Mouse (Mus musculus) monocyte, adult 2 months (primary cell): Measurements from ENCODE around the gene Smad3.
A peak's percentile ranks its signal among the peaks of the same experiment; 100 is the strongest.

Experiments used
- DNase-seq, 2 experiments: peaks; one replicate each; pipeline ENCODE4 v3.0.0; 2022; ENCODE audit warnings: low spot score in 2 of 2, low read depth in 1 of 2

The Smad3 gene

DNA sequence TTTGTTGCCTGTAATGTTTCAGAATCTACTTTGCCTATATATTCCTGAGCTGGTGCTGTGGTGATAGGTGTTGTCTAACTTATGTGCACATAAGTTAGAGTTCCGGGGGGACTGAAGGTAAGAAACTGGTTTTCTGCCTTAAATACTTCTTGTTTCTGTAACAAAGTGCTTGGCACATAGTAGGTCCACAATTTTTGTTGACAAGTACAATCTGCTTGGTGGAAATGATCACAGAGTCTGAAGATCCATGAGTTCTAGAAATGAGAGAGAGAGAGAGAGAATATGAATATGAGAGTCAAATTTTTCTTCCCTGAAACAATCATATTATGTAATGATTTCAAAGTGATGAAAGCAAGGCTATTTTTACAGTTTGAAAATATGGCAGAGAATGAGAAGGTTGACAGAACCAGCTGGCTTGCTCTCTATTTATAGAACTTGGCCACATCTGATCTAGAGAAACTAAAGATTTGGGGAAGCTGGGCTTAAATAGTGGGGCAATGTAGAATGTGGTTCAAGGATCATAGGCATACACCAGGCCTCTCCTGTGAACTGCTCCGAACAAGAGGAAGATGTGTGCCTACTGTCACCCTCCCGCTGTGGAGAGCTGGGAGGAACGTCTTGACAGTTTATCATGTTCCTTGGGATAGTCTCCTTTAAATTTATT is 115.7 kb downstream of the Smad3 start:
- DNase-seq: peak; percentile 14 to 17

DNA sequence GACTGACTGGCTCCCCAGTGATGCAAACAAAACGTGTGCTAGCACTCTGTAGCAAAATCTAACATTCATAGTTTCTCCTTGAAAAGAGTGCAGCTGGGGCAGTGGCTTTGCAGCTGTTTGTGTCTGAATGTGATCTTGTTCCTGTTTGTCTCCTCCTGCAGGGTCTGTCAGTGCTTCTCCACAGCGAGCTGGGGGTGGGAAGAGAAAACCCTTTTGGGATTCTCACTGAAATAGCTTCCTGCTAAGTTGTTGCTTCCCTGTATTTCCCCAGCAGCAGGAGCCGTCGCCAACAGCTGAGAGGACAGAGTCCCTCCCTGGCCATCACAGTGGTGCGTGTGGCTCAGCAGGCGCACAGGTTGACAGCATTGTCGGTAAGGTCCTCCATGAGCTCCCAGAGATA is 121.7 kb downstream of the Smad3 start:
- no peak for DNase-seq

DNA sequence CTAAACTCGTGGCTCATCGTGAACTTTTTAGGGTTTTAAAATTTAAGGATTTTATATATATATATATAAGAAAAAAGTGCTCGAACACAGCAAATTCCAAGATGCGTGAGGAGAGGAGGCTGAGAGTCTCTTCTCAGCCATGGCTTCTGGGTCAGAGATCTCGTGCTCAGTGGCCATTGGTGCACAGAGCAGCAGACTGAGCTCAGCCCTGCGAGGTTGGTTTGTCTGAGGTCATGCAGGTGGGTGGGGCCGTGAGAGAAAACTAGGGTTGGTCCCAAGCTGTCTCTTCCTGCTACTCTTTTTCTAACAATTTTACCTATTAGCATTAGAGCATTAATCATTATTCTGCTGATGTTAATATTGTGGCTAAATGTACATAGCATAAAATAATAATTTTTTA is 124.5 kb downstream of the Smad3 start:
- DNase-seq: no peak

DNA sequence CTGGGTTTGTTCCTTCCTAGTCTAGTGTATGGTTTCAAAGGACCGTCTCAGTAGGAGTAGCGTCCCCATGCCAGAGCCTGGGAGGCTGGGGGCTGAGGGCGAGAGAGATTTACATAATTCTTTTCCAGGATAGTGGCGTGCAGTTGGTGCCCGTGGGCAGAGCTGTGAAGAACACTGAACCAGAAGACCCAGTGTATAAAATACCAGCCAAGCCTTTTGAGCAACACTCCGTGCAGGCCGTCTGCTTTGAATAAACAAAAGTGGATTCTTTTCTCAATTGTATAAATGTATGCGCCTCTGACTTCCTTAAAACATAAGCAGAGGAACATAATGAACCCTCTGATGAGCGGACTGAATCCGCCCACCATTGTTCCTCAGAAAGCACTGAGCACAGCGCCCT is 124.9 kb downstream of the Smad3 start:
- no peak for DNase-seq

DNA sequence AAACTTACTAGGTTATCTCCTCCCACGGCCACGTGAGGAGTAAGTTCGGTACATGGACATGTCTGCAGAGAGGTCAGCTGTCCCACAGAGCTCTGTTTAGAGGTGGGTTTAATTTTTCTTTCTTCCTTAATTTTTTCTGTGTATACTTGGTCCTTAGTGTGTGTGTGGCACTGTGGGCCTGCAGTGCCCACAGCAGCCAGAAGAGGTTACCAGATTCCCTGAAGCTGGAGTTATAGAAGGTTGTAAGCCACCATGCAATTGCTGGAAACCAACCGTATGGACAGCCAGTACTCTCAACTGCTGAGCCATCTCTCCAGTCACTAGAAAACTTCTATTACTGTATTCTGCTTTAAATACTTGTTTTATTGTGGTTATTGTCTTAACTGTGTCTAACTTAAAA is 125.7 kb downstream of the Smad3 start:
- DNase-seq: no peak

DNA sequence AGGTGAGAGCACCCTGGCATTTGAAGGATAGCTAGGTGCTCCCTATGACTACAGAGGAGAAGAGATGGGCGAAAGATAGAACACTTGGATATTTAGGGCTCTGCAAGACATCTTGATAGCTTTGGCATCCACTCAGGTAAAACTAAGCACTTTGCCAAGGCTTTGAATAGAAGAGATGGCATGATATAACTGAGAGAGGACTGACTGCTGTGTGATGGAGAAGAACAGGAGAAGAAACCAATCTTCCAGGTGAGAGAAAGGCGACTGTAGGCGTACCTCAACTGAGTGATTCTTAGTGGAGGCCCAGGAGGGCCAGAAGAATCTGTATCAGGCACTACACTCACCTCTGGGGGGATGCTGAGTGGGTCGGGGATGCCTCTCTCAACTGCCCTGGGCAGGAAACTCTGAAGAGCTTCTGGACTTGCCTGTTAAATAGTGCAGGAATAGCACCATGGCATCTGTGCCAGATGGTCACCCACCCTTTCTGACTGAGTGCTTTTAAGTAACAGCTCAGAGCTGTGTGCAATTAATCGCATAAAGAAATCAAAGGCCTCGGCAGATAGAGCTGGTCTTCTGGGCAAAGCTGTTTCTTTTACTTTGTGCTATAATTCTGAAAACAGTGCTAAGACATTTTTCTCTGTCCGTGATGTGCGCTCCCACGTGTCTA is 132.6 kb downstream of the Smad3 start:
- DNase-seq: no peak

DNA sequence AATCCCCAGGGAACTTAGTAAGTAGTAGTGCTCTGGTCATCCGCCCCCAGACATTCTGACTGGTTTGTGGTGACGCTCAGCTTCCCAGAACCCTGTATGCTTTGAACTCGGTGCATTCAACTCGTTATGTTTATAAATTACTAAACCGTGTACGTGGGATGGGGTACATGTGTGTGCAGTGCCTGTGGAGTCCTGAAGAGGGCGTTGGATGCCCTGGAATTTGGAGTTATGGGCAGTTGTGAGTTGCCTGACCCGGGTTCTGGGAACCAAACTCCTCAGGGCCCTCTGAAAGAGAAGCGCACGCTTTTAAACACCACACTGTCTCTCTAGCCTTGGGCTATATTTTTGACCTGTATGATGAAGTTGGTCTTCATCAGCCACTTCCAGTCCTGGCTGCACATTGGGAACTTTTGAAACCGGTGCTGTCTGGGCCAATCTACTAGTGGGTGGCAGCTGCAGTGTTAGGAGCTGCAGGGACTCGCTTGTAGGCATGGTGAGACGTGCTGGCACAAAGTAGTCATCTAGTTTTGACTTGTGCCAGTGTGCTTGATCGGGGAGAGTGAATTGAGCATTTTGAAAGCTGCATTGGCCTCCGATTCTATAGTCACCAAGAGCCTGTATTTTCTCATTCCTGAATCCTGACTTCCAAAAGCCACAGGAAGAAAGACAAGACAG is 133.8 kb downstream of the Smad3 start:
- DNase-seq: no peak

DNA sequence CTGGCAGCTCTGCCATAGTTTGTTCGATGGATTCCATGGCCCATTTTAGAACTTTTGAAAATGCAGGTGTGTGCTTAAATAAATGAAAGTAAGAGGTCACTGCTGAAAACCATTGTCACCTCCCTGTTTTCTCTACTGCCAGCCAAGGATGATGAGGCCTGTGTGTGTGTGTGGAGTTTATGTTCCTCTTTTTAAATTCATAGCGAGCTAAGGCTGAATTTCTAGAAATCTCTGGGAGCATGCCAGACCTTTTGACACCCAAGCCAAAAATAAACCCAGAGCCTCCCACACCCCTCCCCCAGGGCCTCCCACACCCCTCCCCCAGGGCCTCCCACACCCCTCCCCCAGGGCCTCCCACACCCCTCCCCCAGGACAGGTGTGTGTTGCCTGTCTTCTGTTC is 139.8 kb downstream of the Smad3 start:
- DNase-seq: no peak

DNA sequence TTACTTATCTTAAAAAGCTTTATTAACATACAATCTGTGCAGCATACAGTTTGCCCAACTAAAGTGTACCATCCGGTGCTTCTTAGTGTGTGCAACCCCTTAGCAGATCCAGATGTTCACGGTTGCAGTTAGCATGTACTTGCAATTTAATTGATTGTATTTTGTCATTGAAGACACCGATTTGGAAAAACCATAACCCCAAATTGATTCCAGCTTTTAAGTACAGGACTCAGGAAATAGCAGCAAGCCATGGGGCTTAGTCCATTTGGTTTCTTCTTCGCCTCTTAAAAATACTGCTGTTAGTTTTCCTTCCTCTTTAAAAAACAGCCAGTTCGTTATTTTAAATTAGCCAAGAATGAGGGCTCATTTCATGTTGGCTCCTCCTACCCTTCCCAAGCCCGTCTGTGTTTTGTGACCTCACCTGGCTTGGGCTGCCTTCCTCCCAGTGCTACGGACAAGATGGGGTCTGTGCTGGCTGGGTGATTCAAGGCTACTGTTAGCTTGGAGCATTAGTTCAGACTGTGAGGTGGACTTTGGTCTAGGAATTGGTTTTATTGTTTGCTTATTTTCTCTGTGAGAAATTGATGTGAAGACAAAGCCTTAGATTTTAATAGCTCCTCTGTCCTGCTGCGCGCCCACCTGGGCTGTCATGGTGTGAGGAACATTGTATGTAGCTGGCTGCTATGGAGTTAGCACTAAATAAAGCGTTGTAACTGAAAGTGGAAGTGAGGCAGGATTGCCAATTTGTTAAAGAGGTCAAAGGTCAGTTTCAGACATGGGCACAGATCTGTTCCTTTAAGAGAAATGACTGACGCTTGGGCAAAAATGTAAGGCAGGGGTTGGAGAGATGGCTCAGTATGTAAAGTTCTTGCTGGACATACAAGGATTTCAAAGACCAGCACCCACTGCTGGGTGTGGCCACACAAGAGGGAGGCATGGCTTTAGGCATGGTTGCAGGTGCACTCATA is 143.5 kb downstream of the Smad3 start:
- DNase-seq: no peak

DNA sequence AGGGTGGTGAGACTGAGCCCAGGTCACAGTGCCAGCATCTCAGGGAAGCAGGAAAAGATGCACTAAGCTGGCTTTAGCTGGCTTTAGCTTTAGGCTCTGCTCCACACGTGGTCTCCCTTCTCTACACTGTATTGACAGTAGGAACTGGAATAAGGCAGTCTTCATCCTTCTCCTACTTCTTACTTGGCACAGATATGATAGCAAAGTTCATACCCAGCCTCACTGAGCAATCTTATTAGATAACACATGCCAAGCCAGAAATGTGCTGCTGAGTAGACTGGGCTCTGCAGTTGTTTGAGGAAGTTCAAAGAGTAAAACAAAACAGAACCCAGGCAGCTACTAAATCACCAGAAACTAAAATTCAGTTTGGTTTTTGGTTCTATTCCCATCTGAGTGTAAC is 144.2 kb downstream of the Smad3 start:
- no peak for DNase-seq

DNA sequence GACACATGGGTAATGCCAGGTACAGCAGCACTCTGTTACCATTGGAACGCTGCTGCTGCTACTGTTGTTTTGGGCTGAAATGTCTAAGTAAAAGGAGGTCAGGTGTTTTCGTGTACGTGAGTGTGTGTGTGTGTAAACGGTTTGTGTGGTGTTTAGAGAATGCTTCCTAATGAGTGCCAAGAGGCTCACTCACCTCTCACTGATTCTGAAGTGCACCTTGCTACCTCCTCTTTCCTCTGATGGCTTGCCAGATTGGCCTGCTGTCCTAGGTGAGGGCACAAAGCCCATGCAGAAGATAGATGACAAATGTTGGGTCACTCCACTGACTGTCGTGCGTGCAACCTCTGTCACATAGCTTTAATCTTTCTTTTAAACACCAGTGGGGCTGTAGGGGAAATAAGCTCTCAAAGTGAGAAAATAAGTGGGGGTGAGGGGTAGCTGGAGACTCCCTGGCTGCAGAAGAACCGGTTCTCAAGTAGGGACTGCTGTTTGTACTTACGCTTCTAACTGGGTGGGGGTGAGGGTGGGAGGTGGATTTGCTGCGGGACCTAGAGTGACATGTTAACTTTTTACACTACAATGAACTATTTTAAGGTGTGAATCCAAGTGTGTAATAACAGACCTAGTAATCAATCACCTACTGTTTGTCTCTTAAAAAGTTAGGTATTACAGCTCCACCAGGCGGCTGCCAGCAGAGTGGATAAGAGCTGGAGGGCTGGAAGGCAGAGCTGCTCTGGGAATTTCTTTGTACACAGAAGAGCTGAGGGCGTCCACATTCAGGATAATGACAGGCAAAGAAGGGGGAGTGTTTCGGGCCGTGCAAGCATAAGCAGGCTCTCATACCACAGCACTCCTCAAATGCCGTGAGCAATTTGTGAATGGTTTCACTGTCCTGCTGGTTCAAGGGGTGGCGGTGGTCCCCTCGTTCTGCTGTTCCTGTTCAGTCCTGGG is 145.0 kb downstream of the Smad3 start:
- no peak for DNase-seq

DNA sequence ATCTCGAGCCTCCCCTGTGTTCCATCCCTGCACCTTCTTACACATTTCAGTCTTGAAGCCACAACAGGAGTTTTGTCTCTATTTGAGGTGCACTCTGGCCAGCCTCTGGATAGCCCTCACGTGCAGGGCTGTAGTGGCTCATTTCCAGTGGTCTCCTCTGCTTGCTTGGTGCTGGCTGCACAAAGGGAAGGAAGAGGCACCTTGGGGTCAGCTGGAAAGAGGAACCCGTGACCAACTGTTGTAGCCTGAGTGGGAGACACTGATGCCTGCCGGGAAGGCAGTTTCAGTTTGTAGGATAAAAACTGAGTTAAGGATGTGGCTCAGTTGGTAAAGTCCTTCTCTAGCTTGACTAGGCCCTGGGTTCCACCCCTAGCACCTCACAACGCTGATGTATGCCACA is 145.8 kb downstream of the Smad3 start:
- no peak for DNase-seq

DNA sequence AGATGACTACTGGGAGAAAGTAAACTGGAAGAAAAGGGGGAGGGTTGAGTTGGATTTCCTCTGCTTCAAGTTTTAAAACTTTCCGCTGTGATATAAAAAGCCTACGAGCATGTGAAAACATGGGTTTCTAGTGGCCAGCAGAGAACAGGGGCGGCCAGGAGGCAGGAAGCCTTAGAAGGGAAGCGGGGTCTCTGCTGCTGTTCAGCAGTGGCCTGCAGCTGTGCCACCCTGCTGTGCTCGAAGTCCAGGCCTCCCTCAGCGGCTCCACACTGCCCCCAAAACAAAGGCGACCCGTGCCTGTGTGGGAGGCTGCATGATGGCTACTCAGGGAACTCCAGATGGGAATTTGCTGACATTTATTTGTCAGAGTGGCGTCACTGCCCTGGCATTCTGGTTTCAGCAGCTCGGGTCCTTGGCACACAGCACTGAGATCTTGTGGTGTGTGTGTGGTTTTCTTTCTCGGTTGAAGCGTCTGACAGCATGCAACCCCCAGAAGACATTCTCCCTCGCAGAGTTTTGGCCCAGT is 146.9 kb downstream of the Smad3 start:
- no peak for DNase-seq

DNA sequence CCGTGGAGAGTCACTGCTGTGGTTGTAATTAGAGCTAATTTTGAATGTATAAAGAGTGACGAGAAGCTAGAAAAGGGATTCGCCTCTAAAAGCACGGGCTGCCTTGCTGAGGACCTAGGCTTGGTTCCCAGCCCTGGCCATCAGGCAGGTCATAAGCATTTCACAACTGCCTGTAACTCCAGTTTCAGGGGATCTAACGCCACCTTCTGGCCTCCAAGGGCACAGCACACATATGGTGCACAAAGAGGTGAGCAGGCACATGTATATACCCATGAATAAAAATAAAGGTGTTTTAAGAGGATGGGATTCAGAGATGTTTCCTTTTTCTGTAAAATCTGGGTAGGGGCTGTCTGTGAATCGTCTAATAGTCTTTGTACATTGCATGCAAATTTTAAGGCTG is 147.6 kb downstream of the Smad3 start:
- DNase-seq: no peak

DNA sequence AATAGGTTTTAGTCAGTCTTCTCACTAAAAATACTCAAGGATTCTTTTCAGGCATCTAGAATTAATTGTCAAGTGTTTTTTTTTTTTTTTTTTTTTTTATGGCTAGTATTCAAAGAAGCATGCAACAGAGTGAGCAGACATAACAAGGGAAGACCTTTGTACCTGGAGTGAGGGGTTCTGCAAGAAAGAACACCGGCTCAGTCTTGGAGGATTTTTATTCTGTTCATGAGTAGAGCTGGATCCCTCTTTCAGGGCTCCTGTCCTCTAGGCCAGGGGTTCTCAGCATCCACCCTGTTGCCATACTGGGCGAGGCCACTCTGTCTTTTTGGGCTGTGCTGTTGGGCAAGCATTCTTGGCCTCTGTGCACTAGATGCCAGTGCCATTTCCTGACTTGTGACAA is 148.0 kb downstream of the Smad3 start:
- no peak for DNase-seq

DNA sequence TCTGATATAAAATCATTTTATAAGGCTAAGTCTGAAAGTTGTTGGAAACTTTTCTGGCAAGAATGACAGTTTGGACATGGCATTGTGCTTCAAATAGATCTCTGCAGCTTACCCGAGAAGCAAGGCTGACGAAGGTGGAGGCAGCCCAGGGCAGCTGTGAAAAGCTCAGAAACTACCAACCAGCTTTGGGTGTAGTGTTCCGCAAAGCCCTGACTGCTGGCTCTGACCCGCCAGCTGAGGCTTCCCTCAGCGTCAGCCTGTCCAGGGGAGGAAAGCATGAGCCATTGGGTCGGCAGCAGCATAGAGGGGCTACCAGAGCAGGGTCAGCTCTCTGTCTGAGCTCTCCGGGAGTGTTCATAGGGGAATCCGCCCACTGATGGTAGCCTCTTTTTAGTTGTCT is 148.5 kb downstream of the Smad3 start:
- DNase-seq: no peak

DNA sequence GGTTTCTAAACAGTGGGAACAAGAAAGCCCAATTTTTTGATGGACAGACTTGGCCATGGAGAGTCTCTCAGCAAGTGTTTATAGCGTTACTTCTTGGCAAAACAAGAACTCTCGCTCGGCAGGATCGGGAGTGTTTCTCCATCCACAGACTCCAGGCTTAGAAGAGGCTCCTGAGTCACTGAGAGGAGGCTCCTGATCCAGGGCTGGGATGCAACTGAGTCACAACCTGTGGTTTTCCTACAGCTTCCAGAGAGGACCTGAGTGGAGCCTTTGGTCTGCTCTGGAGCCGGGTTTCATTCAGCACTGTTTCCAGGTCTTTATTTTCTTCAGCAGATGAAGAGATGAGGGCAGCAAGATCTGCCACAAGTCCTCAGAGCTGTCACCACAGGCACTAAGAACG is 149.8 kb downstream of the Smad3 start:
- DNase-seq: no peak

DNA sequence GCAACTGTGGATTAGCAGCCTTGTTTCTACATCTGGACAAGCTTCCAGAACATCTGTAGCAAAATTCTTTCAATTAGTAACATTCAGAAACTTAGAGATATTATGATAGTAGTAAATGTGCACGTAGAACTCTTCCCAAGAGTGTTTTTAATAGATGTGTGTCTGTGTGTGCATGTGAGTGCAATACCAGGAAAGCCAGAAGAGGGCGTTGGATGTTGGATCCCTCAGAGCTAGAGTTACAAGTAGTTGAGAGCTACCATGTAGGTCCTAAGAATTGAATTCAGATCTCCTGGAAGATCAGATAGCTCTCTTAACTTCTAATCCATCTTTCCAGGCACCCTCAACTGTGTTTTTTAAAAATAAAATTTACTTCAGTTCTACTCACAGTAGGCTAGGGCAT is 151.2 kb downstream of the Smad3 start:
- DNase-seq: no peak

DNA sequence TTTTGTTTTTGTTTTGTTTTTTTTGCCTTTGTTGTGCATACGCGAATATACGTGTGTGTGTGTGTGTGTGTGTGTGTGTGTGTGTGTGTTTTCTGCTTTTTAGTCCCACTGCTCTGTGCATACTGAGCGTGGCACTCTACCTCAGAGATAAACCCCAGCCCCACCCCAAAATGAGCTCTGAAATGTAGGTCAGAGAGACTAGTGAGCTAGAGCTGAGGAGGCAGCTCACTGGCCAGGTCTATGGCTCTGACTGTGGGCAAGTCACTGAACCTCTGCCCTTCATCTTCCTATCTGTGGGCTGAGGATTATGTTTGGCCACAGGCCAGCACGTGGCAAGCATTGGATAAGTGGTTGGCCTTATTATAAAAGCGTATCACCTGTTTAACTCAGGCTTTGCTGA is 153.9 kb downstream of the Smad3 start:
- DNase-seq: no peak
